Mouse (Mus musculus) bone marrow, adult 2 months (tissue): ENCODE measurements around the gene Olfr484.

Source experiments
- CTCF ChIP-seq: fragments of 200-500 bp; IDR thresholded peaks from 2 replicates; pipeline ENCODE4 v1.5.1; 2011; ENCODE audit warnings: low read length, control low read depth; ENCODE audit not compliant: control insufficient read depth, insufficient read depth
- POLR2A ChIP-seq: fragments of 200-500 bp; IDR thresholded peaks from 2 replicates; pipeline ENCODE4 v1.6.1; 2011; ENCODE audit warnings: low read depth, mild to moderate bottlenecking, control low read depth, low read length, borderline replicate concordance; ENCODE audit not compliant: control insufficient read depth

- no peak for TF ChIP-seq POLR2A
- no peak for TF ChIP-seq CTCF
These were observed 47.7 kb downstream of the Olfr484 start, which contains the start of gene Olfr481 for GRCm38 (mm10) chr7:108079555-108079954.
